Mouse (Mus musculus): ENCODE data around the gene Vat1l. TPM values are rescaled to one million over a fixed set of nuclear protein-coding genes. Genes with fewer than 3 reads are reported as not detected.

Gene Vat1l
- total and polyA plus RNA-seq, 3 experiments = not detected

DNA sequence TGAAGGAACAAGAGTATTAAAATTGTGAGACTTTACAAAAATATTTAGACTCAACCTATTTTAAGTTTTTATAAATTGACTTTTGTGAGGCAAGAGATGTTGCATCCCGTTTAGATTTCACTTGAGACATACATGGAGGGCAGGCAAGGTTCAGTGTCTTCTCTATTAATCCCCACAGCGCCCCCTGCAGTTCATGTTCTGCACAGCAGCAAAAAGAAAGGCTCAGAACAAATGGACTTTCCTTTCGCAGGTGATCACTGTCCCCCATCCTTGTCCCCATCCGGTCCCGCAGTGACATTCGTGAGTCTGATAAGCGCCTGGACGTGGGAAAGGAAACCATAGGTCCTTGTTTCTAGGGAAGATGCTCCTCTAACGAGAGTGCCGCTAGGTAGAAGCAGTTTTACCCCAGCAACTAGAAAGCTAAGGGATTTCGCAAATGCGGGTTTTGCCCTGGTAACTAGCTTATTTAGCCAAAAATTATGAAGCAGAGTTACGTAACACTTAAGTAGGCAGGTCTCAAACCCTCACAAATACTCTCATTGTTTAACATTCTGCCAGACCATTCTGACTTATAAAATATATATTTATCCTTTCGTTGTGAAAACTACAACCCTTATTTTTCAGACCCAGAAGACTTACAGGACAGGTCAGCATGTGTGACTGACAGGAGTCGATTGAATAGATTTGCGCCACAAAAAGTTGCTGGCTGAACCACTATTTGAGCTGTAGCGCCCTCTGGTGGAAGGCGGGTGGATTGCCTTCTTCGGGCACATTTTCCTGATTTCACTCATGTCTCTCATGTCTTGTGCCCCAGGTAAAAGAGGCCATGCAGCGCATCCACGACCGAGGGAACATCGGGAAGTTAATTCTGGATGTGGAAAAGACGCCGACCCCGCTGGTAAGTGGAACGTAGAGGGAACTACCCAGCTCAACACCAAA, 163.9 kb downstream of the Vat1l start:
- Histone ChIP-seq H3K9me3 (replicated peaks; ENCODE audit: insufficient read depth, low read length) (no peaks in the 10 kb centered on the region), H3K36me3 (ENCODE audit: control insufficient read depth in 1 of 2, insufficient read depth in 2 of 2, low read length in 2 of 2) (no peaks in the 10 kb centered on the region), H3K4me3 (ENCODE audit: control insufficient read depth in 1 of 2, insufficient read depth in 1 of 2, low read depth in 2 of 2, low read length in 2 of 2) (no peak overlapping the region), H3K27me3 (ENCODE audit: control insufficient read depth in 1 of 2, insufficient read depth in 2 of 2, low read length in 2 of 2) (no peaks in the 10 kb centered on the region), H3K27ac (ENCODE audit: control insufficient read depth, low read depth, low read length) (no peak overlapping the region), H3K9ac (ENCODE audit: control insufficient read depth, low read depth, low read length, poor library complexity, severe bottlenecking) (no peak overlapping the region), H3K4me1 (ENCODE audit: control insufficient read depth in 1 of 2, insufficient read depth in 2 of 2, low read length in 2 of 2) (no peaks in the 10 kb centered on the region), H3K79me2 (ENCODE audit: control insufficient read depth, insufficient read depth, low read length, poor library complexity) (no peaks in the 10 kb centered on the region)
- peak; percentile 18 for DNase-seq (ENCODE audit: low read depth, low spot score)
- TF ChIP-seq RAD21 (IDR thresholded peaks at IDR 0.05; ENCODE audit: low read depth, low read length) (peak; percentile 25), TCF12 (IDR thresholded peaks at IDR 0.05; ENCODE audit: low read depth, low read length) (no peak), CTCF (IDR thresholded peaks at IDR 0.05 in 2 of 3, conservative IDR thresholded peaks at IDR 0.05 in 1 of 3; ENCODE audit: control insufficient read depth in 1 of 3, insufficient read depth in 1 of 3, low read depth in 2 of 3, low read length in 3 of 3, poor library complexity in 1 of 3, severe bottlenecking in 1 of 3) (peak; percentile 45 to 61 (median 51); a peak in 5 of 6 replicates)

DNA sequence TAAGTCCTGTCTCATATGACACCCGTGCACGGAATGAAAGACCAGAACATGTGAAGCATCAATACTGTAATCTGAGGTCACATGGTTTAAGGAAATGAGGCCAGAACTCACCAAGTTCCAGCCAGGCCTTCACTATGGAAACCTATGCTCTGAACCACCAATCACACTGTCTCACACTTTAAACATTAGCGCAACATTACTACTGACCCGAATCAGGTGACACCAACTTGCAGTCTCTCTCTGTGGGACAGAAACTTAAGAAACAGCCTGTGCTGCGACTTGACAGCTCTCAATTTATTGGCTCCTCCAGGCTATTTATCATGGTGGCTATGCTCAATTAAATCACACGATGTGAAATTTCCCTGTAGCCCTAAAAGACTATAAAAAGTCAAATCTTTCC, 169.0 kb downstream of the Vat1l start:
- TF ChIP-seq KAT2A (conservative IDR thresholded peaks at IDR 0.05; ENCODE audit: low read depth, low read length) (no peak), HCFC1 (IDR thresholded peaks at IDR 0.05; ENCODE audit: low read depth, low read length) (no peak), RAD21 (IDR thresholded peaks at IDR 0.05; ENCODE audit: low read depth, low read length) (no peak), ZNF384 (IDR thresholded peaks at IDR 0.05; ENCODE audit: low read depth, low read length) (no peak), CHD2 (IDR thresholded peaks at IDR 0.05; ENCODE audit: low read length) (no peak), USF1 (IDR thresholded peaks at IDR 0.05; ENCODE audit: low read depth, low read length) (no peak), POLR2A (IDR thresholded peaks at IDR 0.05; ENCODE audit: control insufficient read depth in 1 of 2, insufficient read depth in 1 of 2, low read depth in 1 of 2, low read length in 2 of 2, poor library complexity in 1 of 2) (no peak), ETS1 (IDR thresholded peaks at IDR 0.05; ENCODE audit: low read depth, low read length) (no peak), GATA1 (IDR thresholded peaks at IDR 0.05; ENCODE audit: low read depth, low read length) (no peak), GABPA (IDR thresholded peaks at IDR 0.05; ENCODE audit: low read depth, low read length) (no peak), TCF12 (IDR thresholded peaks at IDR 0.05; ENCODE audit: low read depth, low read length) (no peak), SMC3 (IDR thresholded peaks at IDR 0.05; ENCODE audit: low read depth, low read length) (no peak), E2F4 (IDR thresholded peaks at IDR 0.05; ENCODE audit: borderline replicate concordance, low read depth, low read length) (no peak), RCOR1 (IDR thresholded peaks at IDR 0.05; ENCODE audit: low read depth, low read length) (no peak), POLR2AphosphoS5 (IDR thresholded peaks at IDR 0.05; ENCODE audit: borderline replicate concordance, low read depth, low read length) (no peak), NELFE (IDR thresholded peaks at IDR 0.05; ENCODE audit: low read depth, low read length) (no peak), ZKSCAN1 (IDR thresholded peaks at IDR 0.05; ENCODE audit: low read depth, low read length) (no peak)
- H3K79me2 ChIP-seq (ENCODE audit: control insufficient read depth, insufficient read depth, low read length, poor library complexity) = no peaks in the 10 kb centered on the region
- H3K9me3 ChIP-seq (replicated peaks; ENCODE audit: insufficient read depth, low read length) = no peaks in the 10 kb centered on the region

More for the DNA sequence above, 169.0 kb downstream of the Vat1l start:
- no peak for DNase-seq (ENCODE audit: low read depth, low spot score)
- H3K4me3 ChIP-seq (ENCODE audit: control insufficient read depth in 1 of 2, insufficient read depth in 1 of 2, low read depth in 2 of 2, low read length in 2 of 2) = no peak overlapping the region
- H3K27me3 ChIP-seq (ENCODE audit: control insufficient read depth in 1 of 2, insufficient read depth in 2 of 2, low read length in 2 of 2) = no peaks in the 10 kb centered on the region
- no peak overlapping the region for H3K9ac ChIP-seq (ENCODE audit: control insufficient read depth, low read depth, low read length, poor library complexity, severe bottlenecking)
- H3K27ac ChIP-seq (ENCODE audit: control insufficient read depth, low read depth, low read length) = no peak overlapping the region
- H3K36me3 ChIP-seq (ENCODE audit: control insufficient read depth in 1 of 2, insufficient read depth in 2 of 2, low read length in 2 of 2) = no peaks in the 10 kb centered on the region
- no peaks in the 10 kb centered on the region for H3K4me1 ChIP-seq (ENCODE audit: control insufficient read depth in 1 of 2, insufficient read depth in 2 of 2, low read length in 2 of 2)
